Mouse (Mus musculus): Measurements from ENCODE around the gene A630076J17Rik. TPM values are rescaled to one million over a fixed set of nuclear protein-coding genes. Genes with fewer than 3 reads are reported as not detected.

The A630076J17Rik gene
- not detected for polyA plus RNA-seq (2017; shearing (Covaris generic))

DNA sequence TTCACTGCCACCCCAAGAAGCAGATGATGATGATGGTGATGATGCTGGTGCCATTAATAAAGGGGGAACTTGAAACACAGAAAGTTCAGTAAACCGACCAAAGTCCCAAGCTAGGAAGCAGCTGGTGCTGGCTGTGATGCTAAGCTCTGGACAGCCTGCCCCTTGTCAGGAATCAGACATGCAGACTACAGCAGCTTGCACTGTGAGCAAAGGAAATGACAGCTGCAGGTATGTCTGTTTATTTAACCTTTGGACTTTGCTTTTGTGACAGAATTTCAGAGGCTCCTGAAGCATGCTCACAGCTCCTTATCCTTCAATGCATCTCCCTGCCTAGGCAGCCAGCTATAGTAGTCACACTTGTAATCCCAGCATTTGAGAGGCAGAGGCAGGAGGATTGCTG is at the start of gene A630076J17Rik:
Gene A630076J17Rik (plus strand): TSS at position 88 of the 400 bp plus-strand sequence.
- ATAC-seq: no peak

- ATAC-seq: no peak
These were observed 49.6 kb upstream of the A630076J17Rik start for GRCm38 (mm10) chr3:107180860-107181259.

DNA sequence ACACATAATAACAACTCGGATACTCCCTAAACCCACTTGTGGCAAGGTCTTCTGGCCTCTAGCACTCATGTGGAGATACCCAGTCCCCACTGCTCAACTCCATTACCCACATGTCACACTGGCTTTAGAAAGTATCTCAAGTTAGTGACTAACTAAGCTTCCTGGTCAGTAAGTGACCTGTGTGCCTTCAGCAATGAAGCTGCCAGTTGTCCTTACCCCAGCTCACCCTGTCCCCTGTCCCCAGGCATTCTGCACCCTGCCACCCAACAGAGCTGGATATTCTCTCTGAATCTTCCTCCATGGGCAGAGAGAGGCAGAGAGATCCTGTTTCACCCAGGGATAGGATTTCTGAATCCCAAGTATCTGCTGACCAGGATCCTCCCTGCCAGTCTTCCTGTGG is 47.7 kb upstream of the A630076J17Rik start, which contains the start of gene Kcna10:
Gene Kcna10 (plus strand): TSS at position 301 of the 400 bp plus-strand sequence.
- no peak for ATAC-seq

DNA sequence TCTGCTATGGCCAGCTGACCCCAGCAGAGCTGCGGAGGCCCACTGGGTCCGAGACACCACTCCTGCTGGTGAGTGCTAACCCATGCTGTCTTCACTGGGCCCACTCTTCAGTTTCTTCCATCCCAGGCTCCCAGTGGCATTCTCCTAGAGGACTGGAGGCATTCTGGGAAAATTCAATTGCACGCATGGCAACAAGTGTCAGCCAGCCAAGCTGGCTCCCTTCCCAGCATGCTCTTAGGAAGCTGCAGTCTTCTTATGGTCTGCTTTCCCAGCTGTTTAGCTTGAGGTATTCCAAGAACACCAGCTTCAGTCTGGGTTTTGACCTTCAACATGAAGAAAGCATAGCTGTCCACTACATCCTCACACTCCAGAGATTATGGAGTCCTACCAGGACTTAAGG is 47.2 kb upstream of the A630076J17Rik start:
- no peak for ATAC-seq

DNA sequence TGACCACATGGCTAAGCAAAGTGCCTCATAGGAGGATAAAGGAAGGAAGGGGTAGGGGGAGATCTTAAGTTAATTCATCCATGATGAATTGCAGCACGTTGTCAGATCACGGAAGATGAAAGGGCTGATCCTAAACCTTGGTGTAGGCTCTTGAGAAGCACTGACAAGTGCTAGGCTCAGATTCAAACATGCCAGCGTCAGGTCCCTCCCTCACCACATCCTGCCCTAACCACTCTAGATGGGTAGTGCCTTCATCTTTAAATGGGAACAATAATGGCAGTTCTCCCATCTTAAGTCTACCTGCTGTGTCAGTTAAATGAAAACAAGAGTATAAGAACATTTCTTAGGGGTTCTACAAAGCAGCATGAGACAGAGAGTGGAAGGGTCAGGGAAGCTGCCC is 44.8 kb upstream of the A630076J17Rik start:
- ATAC-seq: peak; percentile 95

GRCm38 (mm10) chr3:107187022-107187421 is 43.4 kb upstream of the A630076J17Rik start:
- no peak for ATAC-seq

- ATAC-seq: peak; percentile 60
These were observed 42.1 kb upstream of the A630076J17Rik start for GRCm38 (mm10) chr3:107188226-107188899.

- ATAC-seq: no peak
These were observed 28.9 kb upstream of the A630076J17Rik start for GRCm38 (mm10) chr3:107201310-107202180.

- no peak for ATAC-seq
These were observed 26.0 kb upstream of the A630076J17Rik start for GRCm38 (mm10) chr3:107204413-107204812.

DNA sequence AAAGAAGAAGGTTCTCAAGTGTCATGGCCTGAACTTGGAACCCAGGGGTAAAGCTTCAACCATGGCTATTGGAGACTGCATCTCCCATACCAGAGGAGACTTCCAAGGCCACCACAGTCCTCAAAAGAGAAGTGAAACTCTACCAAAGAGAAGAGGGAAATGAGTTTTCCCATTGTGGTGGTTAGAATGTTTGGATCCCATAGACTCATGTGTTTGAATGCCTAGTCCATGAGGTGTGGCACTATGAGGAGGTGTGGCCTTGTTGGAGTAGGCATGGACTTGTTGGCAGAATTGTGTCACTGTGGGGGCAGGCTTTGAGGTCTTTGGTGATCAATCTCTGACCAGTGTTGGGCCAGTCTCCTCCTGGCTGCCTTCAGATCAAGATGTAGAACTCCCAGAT is 25.2 kb upstream of the A630076J17Rik start:
- no peak for ATAC-seq

DNA sequence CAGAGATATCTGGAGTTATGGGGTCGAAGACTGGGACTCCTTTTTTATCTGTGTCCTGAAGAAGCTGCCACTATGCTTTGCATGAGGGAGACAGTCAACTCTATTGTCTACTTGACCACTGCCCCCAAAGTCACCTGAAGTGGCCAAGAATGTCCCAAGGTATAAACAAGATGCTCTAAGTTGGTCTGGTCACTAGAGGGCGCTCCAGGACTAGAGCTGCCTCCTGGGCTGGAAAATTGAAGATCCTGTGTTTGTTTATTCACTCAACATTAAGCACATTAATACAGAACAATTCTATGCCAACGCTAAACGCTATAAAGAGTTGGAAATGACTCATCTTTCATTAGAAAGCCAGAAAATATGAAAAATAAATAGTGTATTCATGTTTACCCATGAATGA is 24.4 kb upstream of the A630076J17Rik start:
- ATAC-seq: peak; percentile 74

- peak; percentile 80 for ATAC-seq
These were observed 23.8 kb upstream of the A630076J17Rik start for GRCm38 (mm10) chr3:107206490-107207150.

GRCm38 (mm10) chr3:107207625-107208253 is 22.7 kb upstream of the A630076J17Rik start:
- ATAC-seq: no peak

- no peak for ATAC-seq
These were observed 15.8 kb upstream of the A630076J17Rik start for GRCm38 (mm10) chr3:107214606-107215005.

GRCm38 (mm10) chr3:107216400-107217100 is 13.9 kb upstream of the A630076J17Rik start:
- ATAC-seq: no peak

GRCm38 (mm10) chr3:107217101-107217480 is 13.3 kb upstream of the A630076J17Rik start:
- ATAC-seq: no peak

DNA sequence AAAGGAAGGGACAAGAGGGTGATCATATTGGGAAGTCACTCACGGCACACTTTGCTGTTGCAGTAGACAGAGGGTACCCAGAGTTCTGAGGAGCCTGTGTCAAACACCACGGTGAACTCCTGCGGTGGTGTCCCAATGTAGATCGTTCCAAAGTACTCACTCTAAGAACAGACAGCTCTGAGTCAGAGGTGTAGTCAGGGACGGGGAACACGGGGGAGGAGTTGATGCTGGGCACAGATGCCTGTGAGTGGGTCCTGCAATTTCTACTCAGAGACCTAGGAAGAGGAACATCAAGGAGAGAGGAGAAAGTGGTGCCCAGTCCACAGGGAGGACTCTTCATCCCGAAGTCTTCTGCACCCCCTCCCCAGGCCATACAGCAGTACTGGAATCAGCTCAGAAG is 11.8 kb upstream of the A630076J17Rik start:
- ATAC-seq: no peak

DNA sequence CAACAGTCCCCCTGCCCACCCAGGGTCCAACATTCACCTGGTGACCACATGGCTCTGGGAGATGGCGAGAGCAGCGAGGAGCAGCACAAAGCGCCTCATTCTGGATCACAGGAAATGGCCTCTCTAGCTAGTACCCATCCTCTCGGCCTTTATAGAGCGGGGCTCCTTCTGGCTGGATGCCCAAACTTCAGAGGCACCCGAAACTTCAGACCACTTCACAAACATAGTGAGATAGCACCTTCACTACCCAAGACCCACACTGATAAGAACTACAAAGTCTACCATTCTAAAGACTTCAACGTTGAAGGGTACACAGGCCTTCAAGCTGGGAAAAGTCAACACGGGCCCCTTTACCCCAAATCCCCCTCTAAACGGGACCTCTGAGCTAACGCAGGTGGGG is 8.8 kb upstream of the A630076J17Rik start, which contains the start of gene Cym:
Gene Cym (minus strand): TSS at position 125 of the 400 bp plus-strand sequence.
- ATAC-seq: no peak

DNA sequence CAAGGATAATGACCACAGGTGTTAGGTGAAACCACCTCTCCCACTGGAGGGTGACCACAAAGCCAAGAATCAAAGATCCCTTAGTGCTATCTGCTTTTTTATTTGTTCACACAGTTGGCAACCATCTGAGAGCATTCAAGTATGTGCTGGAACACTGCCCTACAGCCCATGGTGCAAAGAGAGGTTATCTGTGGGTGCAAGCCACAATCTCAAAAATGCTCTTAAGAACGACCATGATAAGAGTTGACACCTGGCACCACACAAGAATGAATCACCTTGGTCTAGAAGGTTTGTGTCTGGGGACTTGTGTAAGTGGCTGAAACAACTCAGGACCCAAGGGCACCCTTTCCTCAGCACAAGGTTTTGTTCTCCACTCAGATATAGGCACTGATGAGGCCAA is 7.2 kb upstream of the A630076J17Rik start:
- ATAC-seq: no peak

DNA sequence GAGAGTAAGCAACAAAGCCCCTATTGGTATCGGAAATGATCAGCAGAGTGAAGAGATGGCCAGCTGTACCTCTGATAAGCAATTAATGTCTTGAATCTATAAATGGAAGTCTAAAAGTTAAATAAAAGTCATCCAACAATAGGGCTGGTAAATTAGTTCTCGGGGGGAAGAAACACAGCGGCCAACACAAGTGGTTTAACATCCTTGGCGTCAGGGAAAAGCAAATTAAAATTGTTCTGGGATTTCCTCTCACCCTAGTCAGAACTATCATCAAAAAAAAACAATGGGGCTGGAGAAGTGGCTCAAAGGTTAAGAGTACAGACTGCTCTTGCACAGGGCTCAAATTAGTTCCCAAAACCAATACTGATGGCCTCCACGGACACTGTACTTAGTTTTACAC is 4.6 kb upstream of the A630076J17Rik start:
- ATAC-seq: no peak

DNA sequence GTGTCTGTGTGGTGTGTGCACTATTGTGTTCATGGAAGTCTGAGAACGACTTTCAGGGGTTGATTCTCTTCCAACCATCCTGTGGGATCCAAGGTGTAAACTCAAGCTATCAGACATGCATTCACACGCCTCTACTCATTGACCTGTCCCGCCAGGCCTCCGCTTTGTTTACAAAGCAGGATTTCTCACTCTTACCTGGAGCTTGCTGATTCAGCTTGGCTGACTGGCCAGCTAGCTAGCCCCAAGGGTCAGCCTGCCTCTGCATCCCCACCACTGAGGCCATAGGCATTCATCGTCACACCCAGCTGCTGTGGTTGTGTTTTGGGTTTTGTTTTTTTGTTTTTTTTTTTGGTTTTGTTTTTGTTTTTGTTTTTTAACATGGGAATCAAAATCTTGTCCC is 1.2 kb upstream of the A630076J17Rik start:
- no peak for ATAC-seq

- ATAC-seq: no peak
These were observed 592 bp upstream of the A630076J17Rik start for GRCm38 (mm10) chr3:107229822-107230221.
